Mouse (Mus musculus) hindbrain, embryonic 16.5 days (tissue): ENCODE measurements around the gene Gm38655. TPM values are rescaled to one million over a fixed set of nuclear protein-coding genes. Genes with fewer than 3 reads are reported as not detected.

Experiments used
- polyA plus RNA-seq: library from polyadenylated mRNA; unstranded; fragments of >200 nt; fragmentation: Nextera tagmentation; extraction: Ambion mirVana; gene quantifications from 2 replicates; pipeline ENCODE4 v1.2.1, GENCODE M21; 2015

The Gm38655 gene
- polyA plus RNA-seq, 1 experiment from 2014 or later: not detected

Other genes starting within 250 kb of the Gm38655 start
- gene Mapk8ip3, start 238.5 kb downstream of the Gm38655 start, polyA plus RNA-seq: 90.0 and 102 TPM in 2 replicates
- gene Jpt2, start 214.8 kb downstream of the Gm38655 start, polyA plus RNA-seq: 82.9 and 97.9 TPM in 2 replicates
- gene Cramp1l, start 159.7 kb downstream of the Gm38655 start, polyA plus RNA-seq: 4.0 and 5.5 TPM in 2 replicates
- 17.1 and 20.8 TPM in 2 replicates for gene Ift140, start 159.4 kb downstream of the Gm38655 start, polyA plus RNA-seq
- 13.8 and 14.1 TPM in 2 replicates for gene Tmem204, start 91.9 kb downstream of the Gm38655 start, polyA plus RNA-seq
- 54.6 and 60.8 TPM in 2 replicates for gene Telo2, start 59.5 kb downstream of the Gm38655 start, polyA plus RNA-seq
- 0.49 TPM in 1 of 2 replicates, not detected in the other for gene Ptx4, start 54.7 kb downstream of the Gm38655 start, polyA plus RNA-seq
- gene Clcn7, start 42.1 kb downstream of the Gm38655 start, polyA plus RNA-seq: 28.9 and 34.3 TPM in 2 replicates
- not detected in 2 replicates for gene Ccdc154, start 13.0 kb downstream of the Gm38655 start, polyA plus RNA-seq
- 33.8 and 34.1 TPM in 2 replicates for gene BC003965, start 9.1 kb upstream of the Gm38655 start, polyA plus RNA-seq
- gene Unkl, start 12.9 kb upstream of the Gm38655 start, polyA plus RNA-seq: 16.0 and 17.6 TPM in 2 replicates
- 110 and 114 TPM in 2 replicates for gene Gnptg, start 64.7 kb upstream of the Gm38655 start, polyA plus RNA-seq
- 57.4 and 58.2 TPM in 2 replicates for gene Tsr3, start 64.7 kb upstream of the Gm38655 start, polyA plus RNA-seq
- gene Baiap3, start 80.9 kb upstream of the Gm38655 start, polyA plus RNA-seq: 23.4 and 26.0 TPM in 2 replicates
- gene Ube2i, start 99.2 kb upstream of the Gm38655 start, polyA plus RNA-seq: 409 and 435 TPM in 2 replicates
- gene Prss34, start 122.9 kb upstream of the Gm38655 start, polyA plus RNA-seq: not detected in 2 replicates
- not detected in 2 replicates for gene Prss28, start 133.2 kb upstream of the Gm38655 start, polyA plus RNA-seq
- not detected in 2 replicates for gene Prss29, start 143.2 kb upstream of the Gm38655 start, polyA plus RNA-seq
- gene Tpsab1, start 170.1 kb upstream of the Gm38655 start, polyA plus RNA-seq: not detected in 2 replicates
- 0.19 and 2.1 TPM in 2 replicates for gene Tpsb2, start 190.8 kb upstream of the Gm38655 start, polyA plus RNA-seq
- 0.43 and 0.55 TPM in 2 replicates for gene Tpsg1, start 193.8 kb upstream of the Gm38655 start, polyA plus RNA-seq